Mouse (Mus musculus) fat pad, adult 2 months (tissue): ENCODE measurements around the gene Vti1a.

Experiments used
- DNase-seq: peaks from one replicate; pipeline ENCODE4 v3.0.0-alpha.2; 2011; ENCODE audit warnings: low read depth, low spot score; ENCODE audit errors: extremely low read depth

The Vti1a gene

GRCm38 (mm10) chr19:55311874-55312273 lies 4.2 kb upstream of the Vti1a start:
- no peak for DNase-seq

GRCm38 (mm10) chr19:55313649-55314048 lies 2.4 kb upstream of the Vti1a start:
- no peak for DNase-seq

DNA sequence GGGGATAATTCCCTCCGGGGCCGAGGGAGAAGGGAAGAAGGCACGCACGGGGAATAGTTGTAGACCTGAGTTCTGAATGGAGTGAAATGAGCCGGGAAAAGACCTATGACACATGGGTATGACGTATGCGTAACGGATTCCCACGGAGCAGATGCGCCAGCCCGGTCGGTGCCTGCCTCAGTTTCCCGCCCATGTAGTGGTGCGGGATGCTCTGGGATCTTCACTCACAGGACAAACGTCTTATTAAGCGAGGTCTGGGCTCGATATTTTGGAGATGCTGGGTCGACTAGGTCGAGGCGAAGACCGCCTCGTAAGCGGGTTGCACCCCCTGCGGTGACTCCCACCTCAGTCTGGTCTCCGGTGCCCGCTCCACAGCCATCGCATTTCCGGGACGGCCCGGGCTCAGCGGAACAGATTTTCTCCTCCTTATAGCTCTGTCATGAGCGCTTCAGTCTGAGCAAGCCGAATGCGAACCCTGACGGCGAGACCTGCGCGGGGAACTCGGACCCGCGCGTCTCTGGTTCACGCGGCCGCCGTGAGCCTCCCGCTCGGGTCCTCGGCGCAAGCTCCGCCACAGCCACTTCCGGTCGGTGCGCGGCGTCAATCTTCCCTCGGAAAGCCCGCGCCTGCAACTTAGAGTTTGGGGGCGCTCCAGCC lies 515 bp upstream of the Vti1a start, which contains the start of gene Zdhhc6:
Gene Zdhhc6 (minus strand): TSS at position 581 of the 657 bp plus-strand sequence.
- no peak for DNase-seq

DNA sequence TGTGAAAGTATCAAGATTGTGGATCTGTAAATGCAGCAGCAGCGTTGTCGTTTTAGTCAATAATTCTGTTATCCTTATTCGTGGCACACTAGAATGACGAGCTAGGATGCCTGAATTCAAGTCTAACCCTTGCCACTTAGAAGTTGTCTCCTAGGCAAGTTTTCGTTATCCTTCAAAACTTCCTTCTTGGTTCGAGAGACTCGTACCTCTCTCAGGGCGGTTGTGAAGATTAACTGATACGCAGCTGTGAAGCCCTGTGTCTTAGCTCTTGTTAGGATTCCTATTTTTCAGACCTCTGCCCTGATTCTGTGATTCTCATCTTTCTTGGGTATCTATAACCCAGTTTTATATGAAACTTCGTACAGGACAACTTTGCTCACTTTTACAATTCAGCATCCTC lies 806 bp downstream of the Vti1a start:
- no peak for DNase-seq

DNA sequence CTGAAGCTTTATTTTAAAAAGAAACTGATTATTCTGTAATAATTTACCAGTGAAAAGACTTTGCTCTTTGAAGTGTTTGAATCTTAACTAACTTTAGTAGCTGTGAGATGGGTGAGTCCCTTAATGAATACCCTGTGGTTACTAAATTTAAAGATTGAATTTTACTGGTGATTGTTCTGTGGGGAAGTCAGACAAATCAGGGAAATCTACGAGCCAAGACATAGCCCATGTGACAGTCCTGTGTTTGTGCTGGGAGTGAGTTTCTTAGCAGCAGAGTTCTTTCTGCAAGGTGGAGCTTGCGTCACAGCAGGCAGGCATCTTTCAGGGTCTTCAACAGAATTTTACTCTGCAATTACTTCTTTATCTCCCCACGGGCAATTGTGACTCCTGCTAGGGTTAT lies 2.9 kb downstream of the Vti1a start:
- DNase-seq: no peak

GRCm38 (mm10) chr19:55319521-55319920 lies 3.4 kb downstream of the Vti1a start:
- DNase-seq: no peak

DNA sequence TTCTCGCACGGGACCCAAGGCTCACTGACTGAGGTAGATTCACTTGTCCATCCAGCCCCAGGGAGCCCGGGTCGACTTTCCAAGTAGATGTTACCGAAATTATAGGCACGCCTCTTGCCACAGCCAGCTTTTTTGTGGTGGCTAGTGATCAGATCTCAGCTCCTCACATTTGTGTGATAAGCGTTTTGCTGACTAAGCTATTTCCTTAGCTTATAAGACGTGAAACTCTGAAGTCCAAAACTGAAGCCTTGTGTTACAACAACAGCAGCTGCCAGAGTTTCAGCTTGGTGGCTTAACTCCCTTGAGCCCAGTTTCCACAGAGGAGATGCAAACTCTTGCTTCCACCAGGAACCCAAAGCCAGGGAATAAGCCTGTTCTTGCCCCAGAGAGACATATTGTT lies 6.5 kb downstream of the Vti1a start:
- DNase-seq: no peak

GRCm38 (mm10) chr19:55327510-55327909 lies 11.4 kb downstream of the Vti1a start:
- DNase-seq: no peak

DNA sequence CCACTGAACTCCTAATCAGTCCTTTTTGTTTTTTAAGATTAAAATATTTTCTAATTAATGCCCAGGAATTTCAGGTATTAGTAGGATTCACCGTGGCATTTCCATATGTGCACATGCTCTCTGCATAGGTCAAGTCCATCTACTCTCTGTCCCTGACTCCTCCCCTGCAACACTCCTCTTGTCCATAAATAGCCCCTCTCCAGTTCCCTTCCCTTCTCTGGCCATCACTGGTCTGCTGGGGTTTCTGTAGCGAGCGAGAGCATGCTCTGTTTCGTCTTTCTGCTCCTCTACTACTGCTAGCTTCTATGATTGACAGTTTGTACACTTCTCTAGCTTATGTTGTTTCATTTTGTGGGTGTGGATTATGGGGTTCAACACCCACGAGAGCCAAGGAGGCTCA lies 15.7 kb downstream of the Vti1a start:
- no peak for DNase-seq

- no peak for DNase-seq
Measured at GRCm38 (mm10) chr19:55332641-55333268, 16.7 kb downstream of the Vti1a start.

DNA sequence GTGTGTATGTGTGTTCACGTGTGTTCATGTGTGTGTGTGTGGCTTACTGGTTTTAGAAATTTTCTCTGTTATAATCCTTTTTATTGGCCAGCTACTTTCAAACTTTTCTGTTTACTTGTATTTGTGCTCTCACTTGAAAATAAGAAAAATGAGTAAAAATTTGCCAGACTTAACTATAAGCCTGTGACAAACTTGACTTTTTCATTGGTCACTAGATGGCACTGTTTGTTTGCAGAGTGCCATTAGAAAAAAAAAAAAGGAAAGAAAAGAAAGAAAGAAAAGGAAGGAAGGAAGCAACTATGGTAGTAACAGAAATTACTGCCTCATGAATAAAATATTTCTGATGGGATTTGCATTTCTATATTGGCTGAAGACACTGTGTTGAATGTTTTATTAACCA lies 19.8 kb downstream of the Vti1a start:
- DNase-seq: no peak

DNA sequence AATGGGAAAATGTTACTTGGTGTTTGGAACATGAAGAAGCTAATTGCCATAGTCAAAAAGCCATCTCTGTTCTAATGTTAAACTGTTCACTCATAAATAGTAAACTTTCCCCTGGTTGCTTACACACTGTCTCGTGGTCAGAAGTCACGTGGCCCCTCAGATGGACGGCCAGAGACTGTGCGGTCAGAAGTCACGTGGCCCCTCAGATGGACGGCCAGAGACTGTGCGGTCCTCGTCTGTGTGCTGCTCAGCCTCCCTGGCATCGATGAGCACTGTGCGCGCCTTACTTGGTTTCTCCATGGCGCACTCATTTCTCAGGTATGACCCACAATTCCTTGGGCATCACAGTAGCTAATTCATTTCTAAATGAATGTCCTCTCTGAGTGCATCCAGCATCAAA lies 20.3 kb downstream of the Vti1a start:
- no peak for DNase-seq

DNA sequence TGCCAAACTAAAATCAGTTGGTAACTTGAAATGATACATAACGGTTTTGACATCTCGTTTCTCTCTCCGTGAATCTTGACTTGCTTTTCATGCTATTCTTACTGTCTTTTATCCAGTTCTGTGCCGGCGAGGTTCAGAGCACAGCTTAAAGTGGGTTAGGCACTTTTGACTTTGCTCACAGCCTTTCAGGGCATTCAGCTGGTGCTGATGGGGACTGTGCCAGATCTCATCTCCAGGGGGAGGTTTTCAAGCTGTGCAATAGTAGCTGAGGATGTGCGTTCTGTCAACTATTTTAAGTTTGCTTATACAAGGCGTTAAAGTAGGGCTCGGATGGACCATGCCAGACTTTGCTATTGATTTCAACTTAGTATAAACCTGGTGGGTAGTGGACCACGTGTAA lies 21.0 kb downstream of the Vti1a start:
- DNase-seq: no peak

DNA sequence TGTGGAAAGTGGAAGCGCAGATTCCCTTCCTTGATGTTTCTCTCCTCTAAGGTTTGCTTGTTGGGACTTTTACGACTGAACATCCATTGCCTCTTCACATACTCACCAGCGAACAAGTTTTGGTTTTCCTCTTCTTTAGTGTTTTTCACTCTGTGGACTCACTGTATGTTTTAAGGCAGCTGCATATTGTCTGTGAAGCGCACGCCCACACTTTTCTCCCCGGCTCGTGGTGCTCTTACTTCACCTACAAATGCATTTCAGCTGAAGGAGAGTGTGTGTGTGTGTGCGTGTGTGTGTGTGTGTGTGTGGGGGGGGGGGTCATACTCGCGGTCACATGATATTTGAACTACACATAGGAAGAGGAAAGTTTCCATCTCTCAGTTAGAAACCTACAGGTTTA lies 21.6 kb downstream of the Vti1a start:
- DNase-seq: no peak

DNA sequence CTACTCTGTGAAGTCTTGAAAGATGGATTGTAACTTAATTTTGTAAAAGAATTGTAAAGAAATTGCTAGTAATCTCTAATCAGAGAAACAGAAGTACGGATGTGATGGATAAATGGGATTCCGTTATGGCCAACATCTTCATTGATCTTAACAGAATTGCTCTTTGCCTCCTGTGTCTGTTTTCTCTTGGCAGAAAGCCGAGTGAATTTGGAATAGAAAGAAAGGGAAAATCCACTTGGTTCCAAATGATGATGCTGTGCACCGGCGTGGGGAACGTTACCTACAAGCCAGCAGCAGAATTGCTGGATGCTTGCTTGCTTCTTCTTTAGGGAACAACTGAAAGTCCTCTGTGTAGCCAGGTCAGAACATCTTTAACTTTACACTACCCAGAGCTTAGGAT lies 24.4 kb downstream of the Vti1a start:
- DNase-seq: no peak

- DNase-seq: no peak
Measured at GRCm38 (mm10) chr19:55341377-55341776, 25.3 kb downstream of the Vti1a start.

DNA sequence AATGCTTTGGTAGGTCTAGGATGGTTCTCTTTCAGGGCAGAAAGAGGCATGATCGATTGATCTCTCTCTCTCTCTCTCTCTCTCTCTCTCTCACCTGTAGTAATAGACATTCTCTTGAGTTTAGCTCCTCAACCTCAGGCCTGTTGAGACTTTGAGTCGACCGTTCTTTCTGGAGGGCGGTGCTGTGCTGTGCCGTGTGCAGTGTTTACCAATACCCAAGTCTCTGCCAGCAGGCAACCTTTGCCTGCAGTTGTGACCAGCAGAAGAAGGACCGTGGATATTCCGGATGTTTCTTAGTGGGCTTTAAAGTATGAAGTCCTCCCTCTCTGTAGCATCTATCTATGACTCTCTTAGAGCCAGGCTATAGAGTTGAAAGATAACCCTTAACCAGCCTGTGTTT lies 26.3 kb downstream of the Vti1a start:
- no peak for DNase-seq

- no peak for DNase-seq
Measured at GRCm38 (mm10) chr19:55343274-55343673, 27.2 kb downstream of the Vti1a start.

GRCm38 (mm10) chr19:55348187-55348586 lies 32.1 kb downstream of the Vti1a start:
- DNase-seq: no peak

GRCm38 (mm10) chr19:55350673-55351378 lies 34.7 kb downstream of the Vti1a start:
- no peak for DNase-seq

- no peak for DNase-seq
Measured at GRCm38 (mm10) chr19:55362606-55363005, 46.5 kb downstream of the Vti1a start.

GRCm38 (mm10) chr19:55369691-55370090 lies 53.6 kb downstream of the Vti1a start:
- no peak for DNase-seq
